Mouse (Mus musculus) neural tube, embryonic 15.5 days (tissue): Measurements from ENCODE around the gene Sfxn4. TPM values are rescaled to one million over a fixed set of nuclear protein-coding genes. Genes with fewer than 3 reads are reported as not detected.
"Not testable (repeated sequence)": the region's sequence is repeated elsewhere in the genome, so short reads cannot be mapped to it uniquely, and the experiment has no call there.

Experiments
- ATAC-seq: fragments of 200-750 bp; cut with Nextera tagmentation; 2 replicates; pipeline ENCODE4 v1.8.0; 2017; ENCODE audit warnings: mild to moderate bottlenecking, moderate TSS enrichment, moderate library complexity; ENCODE audit not compliant: low FRiP score
- H3K27ac ChIP-seq: fragments of 300-500 bp; sonication (generic); replicated peaks from 2 replicates; pipeline ENCODE4 v1.5.1; 2015; ENCODE audit warnings: mild to moderate bottlenecking, inconsistent platforms
- H3K27me3 ChIP-seq: fragments of 300-500 bp; sonication (generic); replicated peaks from 2 replicates; pipeline ENCODE4 v1.6.1; 2015; ENCODE audit warnings: inconsistent platforms
- H3K36me3 ChIP-seq: fragments of 300-500 bp; sonication (generic); 2 replicates; pipeline ENCODE4 v1.6.1; 2015; ENCODE audit warnings: inconsistent platforms
- H3K4me1 ChIP-seq: fragments of 300-500 bp; sonication (generic); 2 replicates; pipeline ENCODE4 v1.6.1; 2015; ENCODE audit warnings: inconsistent platforms
- H3K4me2 ChIP-seq: fragments of 300-500 bp; sonication (generic); 2 replicates; pipeline ENCODE4 v1.6.1; 2015; ENCODE audit warnings: inconsistent platforms, mild to moderate bottlenecking, moderate library complexity
- H3K4me3 ChIP-seq: fragments of 300-500 bp; sonication (generic); replicated peaks from 2 replicates; pipeline ENCODE4 v1.5.1; 2015; ENCODE audit warnings: mild to moderate bottlenecking, inconsistent platforms
- H3K9ac ChIP-seq: fragments of 300-500 bp; sonication (generic); replicated peaks from 2 replicates; pipeline ENCODE4 v1.6.1; 2015; ENCODE audit warnings: mild to moderate bottlenecking, inconsistent platforms
- H3K9me3 ChIP-seq: fragments of 300-500 bp; sonication (generic); replicated peaks from 2 replicates; pipeline ENCODE4 v1.6.1; 2016; ENCODE audit warnings: inconsistent platforms
- WGBS: fragments of 180-500 bp; shearing (Covaris S2); methylation state at CpG from one replicate; pipeline ENCODE4 v1.1.7; 2015; ENCODE audit warnings: mixed read lengths; 5-methylcytosine and 5-hydroxymethylcytosine counted together
- polyA plus RNA-seq: library from polyadenylated mRNA; unstranded; fragments of >200 nt; fragmentation: Nextera tagmentation; extraction: Ambion mirVana; gene quantifications from 2 replicates; pipeline ENCODE4 v1.2.1, GENCODE M21; 2015

The Sfxn4 gene
- polyA plus RNA-seq, 1 experiment from 2014 or later, result 13.0 TPM

GRCm38 (mm10) chr19:60889101-60889713 lies 27.9 kb upstream of the Sfxn4 start:
- Histone ChIP-seq H3K4me1 (peaks cover 21% of the 10 kb centered on the region), H3K36me3 (no peaks in the 10 kb centered on the region), H3K9ac (peak overlapping the region; percentile 76), H3K27me3 (no peaks in the 10 kb centered on the region), H3K9me3 (no peaks in the 10 kb centered on the region), H3K27ac (peak overlapping the region; percentile 94), H3K4me2 (peak overlapping the region; percentile 67), H3K4me3 (peak overlapping the region; percentile 87)
- 4% methylated on average over 17 of the region's 17 CpGs for whole genome bisulfite sequencing
- no peak for ATAC-seq

DNA sequence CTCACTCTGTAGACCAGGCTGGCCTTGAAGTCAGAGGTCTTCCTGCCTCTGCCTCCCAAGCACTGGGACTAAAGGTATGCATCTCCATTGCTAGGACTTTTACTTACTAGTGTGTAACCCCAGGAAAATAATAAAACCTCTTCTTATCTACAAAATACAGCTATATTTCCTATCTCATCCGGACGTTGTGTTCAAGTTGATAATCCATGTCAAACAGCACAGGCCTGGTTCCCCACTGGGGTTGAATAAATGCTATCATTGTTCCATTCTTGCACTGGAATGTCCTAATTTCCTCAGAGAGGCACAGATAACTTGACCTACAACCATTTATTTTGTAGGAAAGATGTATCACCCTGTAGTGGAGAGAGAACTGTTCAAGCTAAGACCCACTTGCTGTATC lies 26.4 kb upstream of the Sfxn4 start:
- 79% methylated on average over 2 of the region's 2 CpGs for WGBS
- Histone ChIP-seq H3K4me2 (no peak overlapping the region), H3K27me3 (no peaks in the 10 kb centered on the region), H3K36me3 (no peaks in the 10 kb centered on the region), H3K4me3 (no peak overlapping the region), H3K9me3 (no peaks in the 10 kb centered on the region), H3K4me1 (peaks cover 20% of the 10 kb centered on the region), H3K27ac (no peak overlapping the region), H3K9ac (no peak overlapping the region)
- ATAC-seq, result no peak

DNA sequence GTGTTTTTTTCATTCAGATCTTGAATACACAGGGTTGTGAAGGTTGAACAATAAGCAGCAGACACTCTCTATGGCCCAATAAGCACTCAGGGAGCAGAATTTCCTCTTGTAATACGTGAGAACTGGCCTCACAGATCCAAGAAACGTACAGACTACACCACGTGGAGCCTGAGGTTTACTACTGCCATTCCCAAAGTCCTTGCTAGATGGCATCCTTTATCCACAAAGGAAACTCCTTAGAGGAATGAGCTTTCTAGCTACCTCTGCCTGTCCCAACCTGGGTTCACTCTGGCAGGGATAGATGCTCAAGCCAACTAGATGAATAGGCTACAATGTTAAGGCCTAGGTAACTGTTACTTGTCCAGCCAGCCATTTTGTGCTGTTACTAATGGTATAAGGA lies 21.9 kb upstream of the Sfxn4 start:
- no peak overlapping the region for H3K9ac ChIP-seq
- no peak overlapping the region for H3K4me3 ChIP-seq
- no peak overlapping the region for H3K27ac ChIP-seq
- H3K4me2 ChIP-seq, result no peak overlapping the region
- ATAC-seq, result peak; percentile 50; the same call in 1 of the 2 replicates
- no peaks in the 10 kb centered on the region for H3K36me3 ChIP-seq
- no peaks in the 10 kb centered on the region for H3K9me3 ChIP-seq
- H3K27me3 ChIP-seq, result no peaks in the 10 kb centered on the region
- no peaks in the 10 kb centered on the region for H3K4me1 ChIP-seq
- 14% methylated on average over 3 of the region's 3 CpGs for WGBS

- H3K36me3 ChIP-seq, result peaks cover 7% of the 10 kb centered on the region
- H3K27me3 ChIP-seq, result no peaks in the 10 kb centered on the region
- peaks cover 8% of the 10 kb centered on the region for H3K4me1 ChIP-seq
- no peaks in the 10 kb centered on the region for H3K9me3 ChIP-seq
- H3K4me3 ChIP-seq, result peak within 1 kb of the TSS; percentile 62
- peak within 1 kb of the TSS; percentile 65 for H3K9ac ChIP-seq
- ATAC-seq, result peak; percentile 99
- WGBS, result under 1% methylated on average over 28 of the region's 28 CpGs
- H3K4me2 ChIP-seq, result peak within 1 kb of the TSS; percentile 68
- H3K27ac ChIP-seq, result peak within 1 kb of the TSS; percentile 81
Observed at GRCm38 (mm10) chr19:60874064-60874694, 12.9 kb upstream of the Sfxn4 start, which contains the start of gene Prdx3. TSS of gene Prdx3 (minus strand) at chr19:60874556.

GRCm38 (mm10) chr19:60873501-60873900 lies 12.2 kb upstream of the Sfxn4 start:
- Histone ChIP-seq H3K9me3 (no peaks in the 10 kb centered on the region), H3K36me3 (peaks cover 12% of the 10 kb centered on the region), H3K4me3 (peak overlapping the region; percentile 62), H3K4me1 (peaks cover 8% of the 10 kb centered on the region), H3K9ac (peak overlapping the region; percentile 65), H3K27me3 (no peaks in the 10 kb centered on the region), H3K27ac (peak overlapping the region; percentile 81; the same call in 1 of the 2 replicates), H3K4me2 (peak overlapping the region; percentile 68)
- no peak for ATAC-seq
- 32% methylated on average over 4 of the region's 4 CpGs for whole genome bisulfite sequencing

DNA sequence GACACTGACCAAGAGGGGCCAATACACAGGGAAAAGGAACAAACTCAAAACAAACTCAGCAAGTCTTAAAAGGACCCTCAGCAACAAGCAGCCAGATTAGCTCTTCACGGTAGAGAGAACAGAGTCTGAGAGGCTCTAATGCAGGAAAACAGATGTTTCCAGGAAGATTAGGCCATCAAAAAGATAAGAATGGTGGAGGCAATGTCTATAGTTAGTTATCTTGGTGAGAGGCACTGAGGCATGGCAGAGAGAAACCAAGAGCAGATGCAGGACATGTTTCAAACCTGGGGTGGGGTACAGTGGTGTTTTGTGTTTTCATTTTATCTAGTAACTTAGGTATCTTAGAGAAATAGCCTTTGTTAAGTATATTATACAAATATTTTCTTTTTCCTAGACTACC lies 11.0 kb upstream of the Sfxn4 start:
- ATAC-seq, result no peak
- Histone ChIP-seq H3K4me2 (no peak overlapping the region), H3K9me3 (no peaks in the 10 kb centered on the region), H3K27ac (no peak overlapping the region), H3K4me3 (no peak overlapping the region), H3K9ac (no peak overlapping the region), H3K4me1 (peaks cover 8% of the 10 kb centered on the region), H3K27me3 (no peaks in the 10 kb centered on the region), H3K36me3 (peaks cover 17% of the 10 kb centered on the region)
- WGBS, result 79% methylated on average over 1 of the region's 1 CpGs

DNA sequence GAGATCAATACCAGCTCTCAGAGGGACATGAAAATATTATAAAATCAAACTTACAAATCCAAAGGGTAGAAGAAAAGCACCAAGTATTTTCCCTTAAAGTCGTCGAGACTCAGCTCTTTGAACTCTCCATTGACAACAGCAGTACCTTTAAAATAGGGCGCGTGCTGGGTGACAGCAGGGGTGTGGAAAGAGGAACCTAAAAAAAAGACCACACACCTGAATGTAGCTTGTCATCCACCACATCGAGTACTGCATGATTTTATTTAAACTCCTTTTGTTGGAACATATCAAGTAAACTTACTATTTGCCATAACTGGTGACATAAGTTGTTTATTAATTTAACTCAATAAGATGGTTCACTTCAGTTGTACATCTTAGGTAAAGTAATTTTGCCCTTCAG lies 10.1 kb upstream of the Sfxn4 start:
- WGBS, result 96% methylated on average over 5 of the region's 5 CpGs
- Histone ChIP-seq H3K9ac (no peak overlapping the region), H3K4me3 (no peak overlapping the region), H3K9me3 (no peaks in the 10 kb centered on the region), H3K27ac (no peak overlapping the region), H3K4me2 (no peak overlapping the region), H3K36me3 (peaks cover 22% of the 10 kb centered on the region), H3K27me3 (no peaks in the 10 kb centered on the region), H3K4me1 (peaks cover 8% of the 10 kb centered on the region)
- no peak for ATAC-seq

DNA sequence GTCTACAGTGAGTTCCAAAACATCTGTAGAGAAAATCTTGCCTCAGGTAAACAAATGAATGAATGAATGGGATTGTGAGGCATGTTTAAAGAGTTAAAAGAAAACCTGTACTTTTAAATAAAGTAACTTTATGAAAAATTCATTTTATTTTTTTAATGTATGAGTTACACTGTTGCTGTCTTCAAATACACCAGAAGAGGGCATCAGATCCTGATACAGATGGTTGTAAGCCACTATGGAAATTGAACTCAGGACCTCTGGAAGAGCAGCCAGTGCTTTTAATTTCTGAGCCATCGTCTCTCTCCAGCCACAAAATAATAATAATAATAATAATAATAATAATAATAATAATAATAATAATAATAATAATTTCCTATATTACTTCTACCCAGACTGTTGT lies 9.2 kb upstream of the Sfxn4 start:
- Histone ChIP-seq H3K4me1 (peaks cover 8% of the 10 kb centered on the region), H3K27ac (no peak overlapping the region), H3K9me3 (no peaks in the 10 kb centered on the region), H3K4me2 (no peak overlapping the region), H3K4me3 (no peak overlapping the region), H3K27me3 (no peaks in the 10 kb centered on the region), H3K36me3 (peaks cover 22% of the 10 kb centered on the region), H3K9ac (no peak overlapping the region)
- WGBS, result 80% methylated on average over 1 of the region's 1 CpGs
- no peak for ATAC-seq

DNA sequence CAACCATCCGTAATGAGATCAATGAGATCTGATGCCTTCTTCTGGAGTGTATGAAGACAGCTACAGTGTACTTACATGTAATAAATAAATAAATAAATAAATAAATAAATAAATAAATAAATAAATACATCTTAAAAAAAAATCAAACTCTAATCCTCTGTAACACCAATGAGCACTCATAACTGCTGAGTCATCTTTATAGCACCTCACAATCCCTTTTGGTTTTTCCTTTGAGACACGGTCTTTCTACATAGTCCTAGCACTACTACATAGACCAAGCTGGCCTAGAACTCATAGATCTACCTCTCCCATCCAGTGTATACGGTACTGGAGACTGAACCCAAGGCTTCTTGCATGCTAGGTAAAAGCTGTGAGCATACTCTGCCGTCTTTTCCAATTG lies 4.9 kb upstream of the Sfxn4 start:
- not testable (repeated sequence) for H3K4me1 ChIP-seq, H3K4me3 ChIP-seq, H3K27ac ChIP-seq, ATAC-seq, H3K4me2 ChIP-seq, H3K9me3 ChIP-seq, H3K9ac ChIP-seq, H3K27me3 ChIP-seq
- whole genome bisulfite sequencing, result 95% methylated on average over 4 of the region's 4 CpGs
- peaks cover 34% of the 10 kb centered on the region for H3K36me3 ChIP-seq

DNA sequence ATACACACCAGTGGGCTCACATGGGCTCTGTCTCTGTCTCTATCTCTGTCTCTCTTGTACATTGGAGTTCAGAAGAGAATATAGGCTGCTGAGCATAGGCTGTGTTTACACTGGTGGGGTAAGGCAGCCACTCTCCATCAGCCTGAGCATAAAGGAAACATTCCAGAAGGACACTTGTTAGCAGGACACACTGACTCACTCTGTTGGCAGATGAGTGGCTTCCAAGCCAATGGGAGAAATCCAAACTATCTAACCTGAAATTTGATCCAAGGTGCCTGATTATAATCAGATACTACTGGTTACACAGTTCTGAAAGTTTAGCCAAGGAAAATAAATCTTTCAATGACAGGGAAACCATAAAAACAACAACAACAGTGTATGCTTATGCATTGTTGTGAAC lies 15.5 kb downstream of the Sfxn4 start:
- no peak overlapping the region for H3K9ac ChIP-seq
- no peak for ATAC-seq
- peaks cover 32% of the 10 kb centered on the region for H3K36me3 ChIP-seq
- H3K4me3 ChIP-seq, result no peak overlapping the region
- H3K4me1 ChIP-seq, result no peaks in the 10 kb centered on the region
- H3K27me3 ChIP-seq, result no peaks in the 10 kb centered on the region
- no peak overlapping the region for H3K4me2 ChIP-seq
- no peaks in the 10 kb centered on the region for H3K9me3 ChIP-seq
- H3K27ac ChIP-seq, result no peak overlapping the region

- ATAC-seq, result no peak
- H3K4me2 ChIP-seq, result no peak overlapping the region
- no peaks in the 10 kb centered on the region for H3K4me1 ChIP-seq
- H3K27me3 ChIP-seq, result no peaks in the 10 kb centered on the region
- peaks cover 45% of the 10 kb centered on the region for H3K36me3 ChIP-seq
- H3K9ac ChIP-seq, result no peak overlapping the region
- no peak overlapping the region for H3K27ac ChIP-seq
- no peak overlapping the region for H3K4me3 ChIP-seq
- H3K9me3 ChIP-seq, result no peaks in the 10 kb centered on the region
Observed at GRCm38 (mm10) chr19:60843324-60843723, 18.0 kb downstream of the Sfxn4 start.

DNA sequence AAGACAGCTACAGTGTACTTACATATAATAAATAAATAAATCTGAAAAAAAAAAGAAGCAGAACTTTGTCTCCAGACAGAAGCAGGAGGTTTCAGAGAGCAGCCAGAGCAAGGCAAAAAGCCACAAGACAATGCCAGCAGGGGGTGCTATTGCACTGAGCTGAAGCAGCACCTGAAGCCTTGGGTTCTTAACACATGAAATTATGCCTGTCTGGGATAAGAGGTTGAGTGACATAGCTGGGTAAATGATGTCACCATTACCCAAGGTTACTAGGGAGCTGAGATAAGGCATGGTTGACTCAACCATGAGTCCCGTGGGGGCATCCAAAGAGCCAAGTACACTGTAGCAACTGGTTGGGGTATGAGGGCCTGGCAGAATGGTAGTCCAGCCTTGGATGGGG lies 23.5 kb downstream of the Sfxn4 start:
- Histone ChIP-seq H3K4me2 (no peak overlapping the region), H3K36me3 (peaks cover 75% of the 10 kb centered on the region), H3K27me3 (no peaks in the 10 kb centered on the region), H3K9ac (no peak overlapping the region), H3K4me1 (no peaks in the 10 kb centered on the region), H3K9me3 (no peaks in the 10 kb centered on the region), H3K27ac (no peak overlapping the region), H3K4me3 (no peak overlapping the region)
- 84% methylated on average over 1 of the region's 1 CpGs for WGBS
- no peak for ATAC-seq
